Mouse (Mus musculus): ENCODE results near the gene Hps5. TPM values are rescaled to one million over a fixed set of nuclear protein-coding genes. Genes with fewer than 3 reads are reported as not detected.
"Not testable (repeated sequence)": the region's sequence is repeated elsewhere in the genome, so short reads cannot be mapped to it uniquely, and the experiment has no call there.

Hps5 gene
- total RNA-seq, 1 experiment from 2014 or later, result 42.5 TPM

DNA sequence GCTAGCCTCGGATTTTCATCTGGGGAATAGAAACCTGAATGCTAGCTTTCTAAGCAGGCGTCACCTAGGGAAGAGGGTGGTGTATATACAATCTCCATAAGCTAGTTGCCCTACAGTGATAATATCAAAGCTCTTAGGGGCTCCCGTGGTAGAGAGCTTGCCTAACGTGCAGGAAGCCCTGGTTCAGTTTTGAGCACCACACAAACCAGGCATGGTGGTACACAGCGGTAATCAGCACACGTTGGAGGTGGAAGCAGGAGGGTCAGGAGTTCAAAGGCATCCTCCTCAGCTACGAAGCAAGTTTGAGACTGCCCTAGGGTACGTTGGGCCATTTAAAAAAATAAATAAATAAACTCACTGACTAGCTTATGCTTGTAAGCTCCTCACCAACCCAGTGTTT lies 35.8 kb upstream of the Hps5 start:
- no peak for ATAC-seq (replicated peaks in 1 of 2; ENCODE audit: insufficient read depth in 1 of 2, low FRiP score in 2 of 2, low TSS enrichment in 1 of 2, low read depth in 1 of 2, poor library complexity in 2 of 2, severe bottlenecking in 2 of 2)

- peak; percentile 68 to 79 for ATAC-seq (replicated peaks in 1 of 2; ENCODE audit: insufficient read depth in 1 of 2, low FRiP score in 2 of 2, low TSS enrichment in 1 of 2, low read depth in 1 of 2, poor library complexity in 2 of 2, severe bottlenecking in 2 of 2)
These were observed 35.1 kb upstream of the Hps5 start for GRCm38 (mm10) chr7:46830799-46831590.

DNA sequence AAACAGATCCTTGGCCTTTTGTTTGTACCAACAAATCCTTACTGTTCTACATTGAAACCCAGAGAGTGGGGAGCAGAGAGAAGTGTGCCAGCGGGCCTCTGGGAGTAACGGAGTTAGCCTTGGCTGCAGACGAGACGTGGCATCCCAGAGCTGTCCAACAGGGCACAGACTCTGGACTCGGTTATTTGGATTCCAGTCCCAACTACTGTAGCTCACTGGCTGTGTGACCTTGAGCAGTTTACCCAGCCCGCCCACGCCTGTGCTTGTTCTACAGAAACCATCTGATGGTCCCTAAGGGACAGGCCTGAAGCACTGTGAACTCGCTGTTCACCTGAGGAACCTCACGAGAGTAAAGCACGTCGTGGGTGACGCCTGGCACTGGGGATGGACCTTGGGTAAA lies 34.0 kb upstream of the Hps5 start:
- ATAC-seq (replicated peaks in 1 of 2; ENCODE audit: insufficient read depth in 1 of 2, low FRiP score in 2 of 2, low TSS enrichment in 1 of 2, low read depth in 1 of 2, poor library complexity in 2 of 2, severe bottlenecking in 2 of 2), result no peak

DNA sequence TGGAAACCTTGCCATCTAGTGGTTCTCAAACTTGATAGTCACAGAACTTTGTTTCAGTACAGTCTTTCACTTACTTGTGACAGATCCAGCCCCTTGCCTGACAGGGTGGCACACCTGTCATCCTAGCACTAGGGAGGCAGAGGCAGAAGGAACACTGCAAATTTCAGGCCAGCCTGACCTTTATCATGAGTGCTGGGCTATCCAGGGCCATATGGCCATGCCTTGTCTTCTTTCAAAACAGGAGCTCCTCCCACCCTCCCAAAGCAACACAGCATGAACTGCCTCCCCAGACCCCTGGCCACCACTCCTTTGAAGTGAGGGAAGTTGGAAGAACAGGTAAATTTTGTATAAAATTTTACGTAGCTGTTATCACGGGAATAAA lies 31.9 kb upstream of the Hps5 start:
- ATAC-seq (replicated peaks in 1 of 2; ENCODE audit: insufficient read depth in 1 of 2, low FRiP score in 2 of 2, low TSS enrichment in 1 of 2, low read depth in 1 of 2, poor library complexity in 2 of 2, severe bottlenecking in 2 of 2), result no peak

GRCm38 (mm10) chr7:46827046-46827802 lies 31.4 kb upstream of the Hps5 start:
- no peak for ATAC-seq (replicated peaks in 1 of 2; ENCODE audit: insufficient read depth in 1 of 2, low FRiP score in 2 of 2, low TSS enrichment in 1 of 2, low read depth in 1 of 2, poor library complexity in 2 of 2, severe bottlenecking in 2 of 2)

- not testable (repeated sequence) for ATAC-seq (replicated peaks in 1 of 2; ENCODE audit: insufficient read depth in 1 of 2, low FRiP score in 2 of 2, low TSS enrichment in 1 of 2, low read depth in 1 of 2, poor library complexity in 2 of 2, severe bottlenecking in 2 of 2)
These were observed 25.2 kb upstream of the Hps5 start for GRCm38 (mm10) chr7:46820876-46821632.

DNA sequence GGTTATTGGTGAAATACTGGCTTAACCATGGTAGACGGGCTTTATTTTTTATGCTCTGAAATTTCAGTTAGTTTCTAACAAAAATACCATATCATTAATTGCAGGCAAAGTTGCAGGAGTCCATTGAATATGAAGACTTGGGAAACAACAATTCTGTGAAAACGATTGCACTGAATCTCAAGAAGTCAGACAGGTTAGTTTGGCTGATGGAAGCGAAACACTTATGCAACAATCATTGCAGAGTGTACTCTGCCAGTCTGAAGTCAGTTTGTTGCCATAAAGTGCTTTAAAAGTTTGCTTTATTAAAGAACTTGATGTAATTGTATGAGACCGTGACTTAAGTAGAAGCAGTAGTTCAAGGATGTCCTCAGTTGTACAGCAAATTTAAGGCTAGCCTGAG lies 18.1 kb upstream of the Hps5 start:
- ATAC-seq (replicated peaks in 1 of 2; ENCODE audit: insufficient read depth in 1 of 2, low FRiP score in 2 of 2, low TSS enrichment in 1 of 2, low read depth in 1 of 2, poor library complexity in 2 of 2, severe bottlenecking in 2 of 2), result no peak

DNA sequence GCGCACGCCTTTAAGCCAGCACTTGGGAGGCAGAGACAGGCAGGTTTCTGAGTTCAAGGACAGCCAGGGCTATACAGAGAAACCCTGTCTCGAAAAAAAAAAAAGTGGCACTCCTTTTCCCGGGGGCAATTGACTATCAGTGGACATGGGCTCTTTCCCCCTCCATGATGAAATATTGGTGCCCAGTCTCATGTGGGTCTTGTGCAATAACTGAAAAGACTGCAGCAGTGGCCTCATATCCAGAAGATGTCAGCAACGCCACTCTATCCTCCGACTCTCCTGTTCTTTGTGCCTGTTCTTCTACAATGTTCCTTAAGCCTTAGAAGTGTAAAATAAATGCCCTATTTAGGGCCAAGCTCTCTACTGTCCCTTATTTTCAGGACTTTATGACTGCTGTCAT lies 14.5 kb upstream of the Hps5 start:
- no peak for ATAC-seq (replicated peaks in 1 of 2; ENCODE audit: insufficient read depth in 1 of 2, low FRiP score in 2 of 2, low TSS enrichment in 1 of 2, low read depth in 1 of 2, poor library complexity in 2 of 2, severe bottlenecking in 2 of 2)

GRCm38 (mm10) chr7:46796779-46797178 lies 915 bp upstream of the Hps5 start:
- no peak for ATAC-seq (replicated peaks in 1 of 2; ENCODE audit: insufficient read depth in 1 of 2, low FRiP score in 2 of 2, low TSS enrichment in 1 of 2, low read depth in 1 of 2, poor library complexity in 2 of 2, severe bottlenecking in 2 of 2)

DNA sequence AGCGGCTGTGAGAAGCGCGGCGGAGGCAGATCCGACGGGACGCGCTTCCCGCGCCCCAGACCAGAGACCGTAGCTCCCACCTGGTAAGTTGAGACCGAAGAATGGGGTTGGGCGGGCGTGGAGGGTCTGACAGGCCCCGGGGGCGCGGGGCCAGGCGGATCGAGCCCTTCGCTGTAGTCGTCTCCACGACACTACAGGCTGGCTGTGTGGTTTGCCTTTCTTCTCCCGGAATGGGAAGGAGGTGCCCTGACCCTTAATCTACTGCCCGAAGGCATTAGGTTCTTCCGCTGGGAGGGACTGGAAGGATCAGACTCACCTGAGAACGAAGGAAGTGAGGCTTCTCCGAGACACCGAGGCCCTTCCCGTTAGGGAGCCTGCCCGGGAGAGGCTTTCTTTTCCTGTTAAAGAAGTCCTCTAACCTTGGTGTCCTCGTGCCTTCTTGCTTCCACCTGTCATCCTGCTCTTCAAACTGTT lies 379 bp upstream of the Hps5 start:
- ATAC-seq (replicated peaks in 1 of 2; ENCODE audit: insufficient read depth in 1 of 2, low FRiP score in 2 of 2, low TSS enrichment in 1 of 2, low read depth in 1 of 2, poor library complexity in 2 of 2, severe bottlenecking in 2 of 2), result no peak

- ATAC-seq (replicated peaks in 1 of 2; ENCODE audit: insufficient read depth in 1 of 2, low FRiP score in 2 of 2, low TSS enrichment in 1 of 2, low read depth in 1 of 2, poor library complexity in 2 of 2, severe bottlenecking in 2 of 2), result no peak
These were observed 2.0 kb downstream of the Hps5 start for GRCm38 (mm10) chr7:46793871-46794270.

- no peak for ATAC-seq (replicated peaks in 1 of 2; ENCODE audit: insufficient read depth in 1 of 2, low FRiP score in 2 of 2, low TSS enrichment in 1 of 2, low read depth in 1 of 2, poor library complexity in 2 of 2, severe bottlenecking in 2 of 2)
These were observed 6.6 kb downstream of the Hps5 start for GRCm38 (mm10) chr7:46789177-46789849.

GRCm38 (mm10) chr7:46770706-46771105 lies 25.2 kb downstream of the Hps5 start:
- ATAC-seq (replicated peaks in 1 of 2; ENCODE audit: insufficient read depth in 1 of 2, low FRiP score in 2 of 2, low TSS enrichment in 1 of 2, low read depth in 1 of 2, poor library complexity in 2 of 2, severe bottlenecking in 2 of 2), result peak; percentile 76 to 84

DNA sequence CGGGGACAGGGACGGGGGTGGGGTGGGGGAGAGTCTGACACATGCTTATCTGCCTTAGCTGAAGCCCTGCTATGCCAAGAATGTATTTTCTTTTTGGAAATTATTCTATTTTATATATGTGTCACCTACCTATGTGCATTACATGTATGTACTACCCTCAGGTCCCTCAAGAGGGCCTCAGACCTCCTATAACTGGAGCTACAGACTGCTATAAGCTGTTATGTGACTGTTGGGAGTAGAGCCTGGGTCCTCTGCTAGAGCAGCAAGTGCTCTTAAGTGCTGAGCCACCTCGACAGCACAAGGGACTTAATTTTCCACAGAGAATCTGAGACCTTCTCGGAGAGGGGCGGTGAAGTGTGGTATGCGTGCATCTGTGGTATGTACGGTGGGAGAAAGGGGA lies 27.4 kb downstream of the Hps5 start:
- ATAC-seq (replicated peaks in 1 of 2; ENCODE audit: insufficient read depth in 1 of 2, low FRiP score in 2 of 2, low TSS enrichment in 1 of 2, low read depth in 1 of 2, poor library complexity in 2 of 2, severe bottlenecking in 2 of 2), result no peak

DNA sequence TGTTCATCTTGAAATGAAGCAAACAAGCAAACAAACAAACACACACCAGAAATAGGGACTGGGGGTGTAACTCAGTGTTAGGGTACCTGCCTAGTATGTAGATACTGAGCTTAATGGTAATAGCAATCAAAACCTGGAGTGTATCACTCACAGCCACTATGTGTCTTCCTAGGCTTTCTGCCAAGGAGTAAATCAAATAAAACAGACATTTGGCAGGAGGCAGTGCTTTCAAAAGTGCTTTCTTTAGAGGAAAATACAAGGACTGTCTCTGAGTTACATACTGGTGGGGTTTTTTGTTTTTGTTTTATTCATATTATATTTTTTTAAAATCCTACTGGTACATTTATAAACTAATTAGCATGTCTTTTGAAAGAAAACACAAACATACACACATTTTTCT lies 28.5 kb downstream of the Hps5 start:
- ATAC-seq (replicated peaks in 1 of 2; ENCODE audit: insufficient read depth in 1 of 2, low FRiP score in 2 of 2, low TSS enrichment in 1 of 2, low read depth in 1 of 2, poor library complexity in 2 of 2, severe bottlenecking in 2 of 2), result no peak

DNA sequence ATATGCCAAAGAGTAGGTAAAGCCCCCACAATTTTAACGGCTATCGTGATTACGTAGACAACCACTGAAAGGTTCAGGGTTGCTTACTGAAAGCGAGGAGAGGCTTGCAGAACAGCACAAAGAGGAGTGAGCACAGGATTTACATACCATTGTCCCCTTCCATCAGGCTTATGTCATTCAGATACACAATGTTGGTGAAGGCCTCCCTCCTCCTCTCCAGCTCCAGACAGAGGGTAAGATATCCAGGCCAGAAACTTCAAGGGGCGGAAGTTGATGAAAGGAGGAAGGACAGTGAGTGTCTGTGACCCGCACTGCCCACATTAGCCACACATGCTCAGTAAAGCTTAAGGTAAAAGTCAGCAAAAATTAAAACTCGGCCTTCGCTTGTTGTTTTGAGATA lies 31.2 kb downstream of the Hps5 start:
- ATAC-seq (replicated peaks in 1 of 2; ENCODE audit: insufficient read depth in 1 of 2, low FRiP score in 2 of 2, low TSS enrichment in 1 of 2, low read depth in 1 of 2, poor library complexity in 2 of 2, severe bottlenecking in 2 of 2), result no peak

GRCm38 (mm10) chr7:46762601-46763000 lies 33.3 kb downstream of the Hps5 start:
- no peak for ATAC-seq (replicated peaks in 1 of 2; ENCODE audit: insufficient read depth in 1 of 2, low FRiP score in 2 of 2, low TSS enrichment in 1 of 2, low read depth in 1 of 2, poor library complexity in 2 of 2, severe bottlenecking in 2 of 2)
